Mouse (Mus musculus): ENCODE measurements around the gene Zbtb16. TPM values are rescaled to one million over a fixed set of nuclear protein-coding genes. Genes with fewer than 3 reads are reported as not detected.

The Zbtb16 gene
- total and polyA plus RNA-seq, 3 experiments, result 0.34 to 3.0 (median 0.90) TPM

DNA sequence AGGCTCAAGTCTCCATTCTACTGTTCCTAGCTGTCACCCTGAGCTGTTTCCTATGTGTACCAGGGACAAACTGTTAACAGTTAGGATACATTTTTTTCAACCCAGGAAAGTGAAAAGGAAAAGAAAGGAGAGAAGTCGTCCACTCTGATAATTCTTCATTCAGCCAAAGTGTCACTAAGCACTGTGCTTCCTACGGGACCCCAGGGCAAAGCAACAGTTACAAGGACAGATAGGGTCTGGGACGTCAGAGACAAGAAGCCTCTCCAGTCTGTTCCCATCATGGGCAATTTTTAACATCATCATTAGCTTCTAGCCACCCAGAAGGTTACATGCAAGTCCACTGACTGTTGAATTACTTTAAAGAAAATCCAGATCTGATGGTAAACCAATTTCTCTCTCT is 111.3 kb downstream of the Zbtb16 start:
- no peak for DNase-seq (ENCODE audit: extremely low read depth)

DNA sequence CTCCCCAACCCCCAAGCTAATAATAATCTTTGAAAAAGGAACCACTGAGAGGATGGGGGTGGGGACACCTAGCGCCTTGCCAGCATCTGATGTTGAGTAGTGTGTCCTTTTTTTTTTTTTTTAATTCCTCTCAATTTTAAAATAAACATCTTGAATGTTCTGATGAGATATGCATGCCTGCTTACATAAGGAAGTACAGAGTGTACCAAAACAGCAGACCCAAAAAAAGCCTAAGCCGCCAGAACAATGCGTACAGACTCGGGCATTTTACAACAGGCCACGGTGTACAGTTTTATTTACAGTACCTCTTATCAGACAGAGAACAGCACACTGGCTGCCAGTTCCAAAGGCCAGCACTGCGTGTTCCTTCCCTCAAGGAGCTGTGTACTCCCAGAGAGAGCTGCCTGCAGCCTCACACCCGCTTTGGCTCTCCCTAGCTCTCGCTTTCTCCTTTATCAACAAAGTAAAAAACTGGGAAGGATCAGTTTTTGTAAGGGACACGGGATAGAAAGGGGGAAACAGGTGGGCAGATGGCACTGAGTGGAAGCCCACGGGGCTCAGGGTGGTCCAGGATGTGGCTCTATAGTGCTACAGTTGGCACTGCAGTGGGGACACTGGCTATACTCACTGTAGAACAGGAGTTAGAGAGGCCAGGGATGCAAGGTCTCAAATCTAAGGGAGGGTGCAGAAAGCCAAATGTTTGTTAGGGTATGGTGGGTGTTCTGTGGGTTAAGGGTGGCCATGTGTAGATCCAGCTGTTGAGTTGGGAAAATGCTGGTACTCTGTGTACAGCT is 112.3 kb downstream of the Zbtb16 start:
- no peaks in the 10 kb centered on the region for H3K27me3 ChIP-seq (replicated peaks)
- H3K4me1 ChIP-seq (ENCODE audit: control insufficient read depth in 1 of 2, insufficient read depth in 2 of 2), result peaks cover 0 to 18% of the 10 kb centered on the region in 2 experiments; a peak in 2 of 4 replicates
- no peak overlapping the region for H3K4me2 ChIP-seq (ENCODE audit: insufficient read depth, low read depth, poor library complexity, severe bottlenecking)
- TF ChIP-seq SMC3 (IDR thresholded peaks at IDR 0.05; ENCODE audit: low read depth, low read length), result no peak
- TF ChIP-seq MYC (IDR thresholded peaks at IDR 0.05; ENCODE audit: low read depth, low read length), result no peak
- no peak for TF ChIP-seq EP300 (IDR thresholded peaks at IDR 0.05; ENCODE audit: low read length)
- peaks cover 2% of the 10 kb centered on the region in 2 experiments for H3K36me3 ChIP-seq (replicated peaks in 1 of 2; ENCODE audit: control insufficient read depth in 1 of 2, insufficient read depth in 1 of 2, low read length in 1 of 2)
- dilution Hi-C loops (cut with MboI; ENCODE audit: extremely low pct_ligation_motif_present, extremely low pct_unique_long_range_greater_than_20kb, low sequenced_read_pairs) (no loop called here), in situ Hi-C loops (cut with MboI; ENCODE audit: low pct_ligation_motif_present, low pct_unique_long_range_greater_than_20kb, low sequenced_read_pairs) (no loop called here)
- no peak overlapping the region for H3K27ac ChIP-seq (ENCODE audit: insufficient read depth, low read depth)
- DNase-seq (ENCODE audit: extremely low read depth), result no peak
- no peak overlapping the region for H3K4me3 ChIP-seq (replicated peaks in 1 of 3; ENCODE audit: low read depth in 2 of 3, low read length in 2 of 3, poor library complexity in 1 of 3)
- H3K9ac ChIP-seq (ENCODE audit: insufficient read depth, low read depth), result no peak overlapping the region
- no peaks in the 10 kb centered on the region for H3K79me2 ChIP-seq (replicated peaks; ENCODE audit: control insufficient read depth, extremely low read depth, insufficient read depth, poor library complexity, severe bottlenecking)
- no peaks in the 10 kb centered on the region for H3K9me3 ChIP-seq (replicated peaks; ENCODE audit: low read length)

More for the DNA sequence above, 111.3 kb downstream of the Zbtb16 start:
- H3K36me3 ChIP-seq (replicated peaks in 1 of 2; ENCODE audit: control insufficient read depth in 1 of 2, insufficient read depth in 1 of 2, low read length in 1 of 2), result no peaks in the 10 kb centered on the region
- H3K9me3 ChIP-seq (replicated peaks; ENCODE audit: low read length), result no peaks in the 10 kb centered on the region
- H3K27me3 ChIP-seq (replicated peaks), result no peaks in the 10 kb centered on the region
- in situ Hi-C loops (cut with MboI; ENCODE audit: low pct_ligation_motif_present, low pct_unique_long_range_greater_than_20kb, low sequenced_read_pairs) (no loop called here), dilution Hi-C loops (cut with MboI; ENCODE audit: extremely low pct_ligation_motif_present, extremely low pct_unique_long_range_greater_than_20kb, low sequenced_read_pairs) (no loop called here)
- no peak overlapping the region for H3K4me3 ChIP-seq (replicated peaks in 1 of 3; ENCODE audit: low read depth in 2 of 3, low read length in 2 of 3, poor library complexity in 1 of 3)
- no peak overlapping the region for H3K4me2 ChIP-seq (ENCODE audit: insufficient read depth, low read depth, poor library complexity, severe bottlenecking)
- no peak for TF ChIP-seq SIN3A (IDR thresholded peaks at IDR 0.05; ENCODE audit: low read length)
- TF ChIP-seq GABPA (IDR thresholded peaks at IDR 0.05; ENCODE audit: insufficient replicate concordance, low read depth, low read length), result no peak
- no peak for TF ChIP-seq ELF1 (IDR thresholded peaks at IDR 0.05; ENCODE audit: low read depth, low read length)
- TF ChIP-seq USF1 (IDR thresholded peaks at IDR 0.05; ENCODE audit: low read depth, low read length), result no peak
- TF ChIP-seq ZC3H11A (IDR thresholded peaks at IDR 0.05; ENCODE audit: low read depth, low read length), result no peak
- no peak for TF ChIP-seq CTCF (conservative IDR thresholded peaks at IDR 0.05 in 1 of 2, IDR thresholded peaks at IDR 0.05 in 1 of 2; ENCODE audit: low read depth in 2 of 2, low read length in 2 of 2)
- no peak for TF ChIP-seq JUN (IDR thresholded peaks at IDR 0.05; ENCODE audit: insufficient read depth, low read depth, low read length)
- TF ChIP-seq BHLHE40 (IDR thresholded peaks at IDR 0.05; ENCODE audit: low read depth, low read length), result no peak
- no peak for TF ChIP-seq PAX5 (IDR thresholded peaks at IDR 0.05; ENCODE audit: low read length)
- TF ChIP-seq TCF12 (IDR thresholded peaks at IDR 0.05; ENCODE audit: low read depth, low read length), result no peak
- H3K4me1 ChIP-seq (ENCODE audit: control insufficient read depth in 1 of 2, insufficient read depth in 2 of 2), result peaks cover 0 to 18% of the 10 kb centered on the region in 2 experiments; a peak in 2 of 4 replicates
- H3K9ac ChIP-seq (ENCODE audit: insufficient read depth, low read depth), result no peak overlapping the region
- H3K79me2 ChIP-seq (replicated peaks; ENCODE audit: control insufficient read depth, extremely low read depth, insufficient read depth, poor library complexity, severe bottlenecking), result no peaks in the 10 kb centered on the region
- no peak overlapping the region for H3K27ac ChIP-seq (ENCODE audit: insufficient read depth, low read depth)

DNA sequence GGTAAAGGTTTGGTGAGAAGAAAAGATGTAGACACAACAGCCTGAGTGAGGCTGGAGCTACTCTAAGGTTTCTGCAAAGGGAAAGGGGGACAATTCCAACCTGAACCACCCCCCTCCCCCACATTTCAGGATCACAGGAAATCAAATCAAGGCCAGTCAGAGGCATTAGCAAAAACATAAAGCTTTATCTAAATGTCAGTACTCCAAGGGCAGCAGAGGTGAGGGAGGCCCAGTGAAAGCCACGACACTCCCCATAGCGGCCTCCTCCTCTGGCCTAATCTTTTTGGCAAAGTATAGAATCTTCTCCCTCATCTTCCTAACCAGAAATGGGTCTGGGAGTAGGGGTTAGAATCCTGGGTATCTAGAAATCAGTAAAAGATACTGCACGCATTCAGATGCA is 113.0 kb downstream of the Zbtb16 start:
- H3K27ac ChIP-seq (ENCODE audit: insufficient read depth, low read depth), result no peak overlapping the region
- no peak for DNase-seq (ENCODE audit: extremely low read depth)
- no peak for TF ChIP-seq UBTF (IDR thresholded peaks at IDR 0.05; ENCODE audit: low read depth, low read length)
- no peak for TF ChIP-seq MAZ (IDR thresholded peaks at IDR 0.05; ENCODE audit: low read depth, low read length)
- TF ChIP-seq POLR2A (IDR thresholded peaks at IDR 0.05; ENCODE audit: low read depth, low read length), result no peak
- TF ChIP-seq RCOR1 (conservative IDR thresholded peaks at IDR 0.05; ENCODE audit: low read depth, low read length), result no peak
- no peak for TF ChIP-seq MYC (IDR thresholded peaks at IDR 0.05; ENCODE audit: low read depth, low read length)
- no peak for TF ChIP-seq RAD21 (IDR thresholded peaks at IDR 0.05; ENCODE audit: low read depth, low read length)
- no peak for TF ChIP-seq IRF4 (IDR thresholded peaks at IDR 0.05; ENCODE audit: low read depth, low read length)
- no peak for TF ChIP-seq ETS1 (conservative IDR thresholded peaks at IDR 0.05; ENCODE audit: low read depth, low read length)
- no peak for TF ChIP-seq GABPA (IDR thresholded peaks at IDR 0.05; ENCODE audit: insufficient replicate concordance, low read depth, low read length)
- no peak for TF ChIP-seq SIN3A (IDR thresholded peaks at IDR 0.05; ENCODE audit: low read length)
- no peak for TF ChIP-seq HCFC1 (IDR thresholded peaks at IDR 0.05; ENCODE audit: low read depth, low read length)
- TF ChIP-seq E2F4 (IDR thresholded peaks at IDR 0.05; ENCODE audit: insufficient replicate concordance, low read depth, low read length), result no peak
- TF ChIP-seq ZKSCAN1 (IDR thresholded peaks at IDR 0.05; ENCODE audit: borderline replicate concordance, low read depth, low read length), result no peak
- H3K4me2 ChIP-seq (ENCODE audit: insufficient read depth, low read depth, poor library complexity, severe bottlenecking), result no peak overlapping the region
- peaks cover 0 to 20% of the 10 kb centered on the region in 2 experiments; a peak in 2 of 4 replicates for H3K4me1 ChIP-seq (ENCODE audit: control insufficient read depth in 1 of 2, insufficient read depth in 2 of 2)
- in situ Hi-C loops (cut with MboI; ENCODE audit: low pct_ligation_motif_present, low pct_unique_long_range_greater_than_20kb, low sequenced_read_pairs), result no loop called here
- no peak overlapping the region for H3K9ac ChIP-seq (ENCODE audit: insufficient read depth, low read depth)
- H3K27me3 ChIP-seq (replicated peaks), result no peaks in the 10 kb centered on the region
- H3K36me3 ChIP-seq (replicated peaks in 1 of 2; ENCODE audit: control insufficient read depth in 1 of 2, insufficient read depth in 1 of 2, low read length in 1 of 2), result peaks cover 2 to 3% of the 10 kb centered on the region in 2 experiments
- H3K9me3 ChIP-seq (replicated peaks; ENCODE audit: low read length), result no peaks in the 10 kb centered on the region
- H3K79me2 ChIP-seq (replicated peaks; ENCODE audit: control insufficient read depth, extremely low read depth, insufficient read depth, poor library complexity, severe bottlenecking), result no peaks in the 10 kb centered on the region
- dilution Hi-C loops (cut with MboI; ENCODE audit: extremely low pct_ligation_motif_present, extremely low pct_unique_long_range_greater_than_20kb, low sequenced_read_pairs), result no loop called here
- no peak overlapping the region for H3K4me3 ChIP-seq (replicated peaks in 1 of 3; ENCODE audit: low read depth in 2 of 3, low read length in 2 of 3, poor library complexity in 1 of 3)
